Mouse (Mus musculus) CH12.LX (cell line): ENCODE results near the gene Agap1. TPM values are rescaled to one million over a fixed set of nuclear protein-coding genes. Genes with fewer than 3 reads are reported as not detected.

Source experiments
- DNase-seq: peaks from one replicate; pipeline ENCODE4 v3.0.0-alpha.2; 2013; ENCODE audit errors: extremely low read depth
- H3K27ac ChIP-seq: 2 replicates; pipeline ENCODE4 v1.5.1; 2012; ENCODE audit warnings: low read depth, mild to moderate bottlenecking, control low read depth, moderate library complexity; ENCODE audit not compliant: insufficient read depth
- H3K27me3 ChIP-seq: replicated peaks from 2 replicates; pipeline ENCODE3; 2012; ENCODE audit warnings: inconsistent platforms
- H3K36me3 ChIP-seq, 2 experiments: replicated peaks in 1 of 2; 2 replicates each; pipeline versions ENCODE3 to v1.6.1; 2012; ENCODE audit warnings: inconsistent platforms in 1 of 2, low read length in 1 of 2, mild to moderate bottlenecking in 1 of 2, mixed read lengths in 1 of 2, moderate library complexity in 1 of 2; ENCODE audit not compliant: control insufficient read depth in 1 of 2, insufficient read depth in 1 of 2
- H3K4me1 ChIP-seq, 2 experiments: 2 replicates each; pipeline ENCODE4 v1.6.1; 2012; ENCODE audit warnings: inconsistent platforms in 1 of 2, moderate library complexity in 1 of 2; ENCODE audit not compliant: insufficient read depth in 2 of 2, control insufficient read depth in 1 of 2
- H3K4me2 ChIP-seq: 2 replicates; pipeline ENCODE4 v1.6.1; 2012; ENCODE audit warnings: low read depth, mild to moderate bottlenecking, control low read depth; ENCODE audit not compliant: poor library complexity, insufficient read depth, severe bottlenecking
- H3K4me3 ChIP-seq, 3 experiments: fragments of 150-350 bp in 1 of 3; sonication (generic) in 1 of 3; replicated peaks in 1 of 3; 2 replicates each; pipeline versions ENCODE3 to v1.5.1; 2011 to 2012; ENCODE audit warnings: low read depth in 2 of 3, low read length in 2 of 3, mild to moderate bottlenecking in 2 of 3, moderate library complexity in 2 of 3, control low read depth in 1 of 3, improper control_type of control experiment in 1 of 3, inconsistent platforms in 1 of 3, mixed read lengths in 1 of 3; ENCODE audit not compliant: poor library complexity in 1 of 3
- H3K79me2 ChIP-seq: replicated peaks from 2 replicates; pipeline ENCODE4 v1.6.1; 2012; ENCODE audit warnings: mild to moderate bottlenecking, moderate library complexity; ENCODE audit not compliant: control insufficient read depth, poor library complexity, insufficient read depth, severe bottlenecking; ENCODE audit errors: extremely low read depth
- H3K9ac ChIP-seq: 2 replicates; pipeline ENCODE4 v1.6.1; 2012; ENCODE audit warnings: low read depth, mild to moderate bottlenecking, control low read depth, moderate library complexity; ENCODE audit not compliant: insufficient read depth
- H3K9me3 ChIP-seq: replicated peaks from 2 replicates; pipeline ENCODE3; 2012; ENCODE audit warnings: low read length, inconsistent platforms, mixed read lengths
- CHD1 ChIP-seq: IDR thresholded peaks from 2 replicates; pipeline ENCODE4 v1.6.1; 2012; ENCODE audit warnings: low read depth, low read length, improper control_type of control experiment, inconsistent platforms
- CTCF ChIP-seq, 2 experiments: IDR thresholded peaks in 1 of 2; conservative IDR thresholded peaks in 1 of 2; 2 replicates each; pipeline ENCODE4 v1.5.1; 2011 to 2012; ENCODE audit warnings: low read depth in 2 of 2, low read length in 2 of 2, improper control_type of control experiment in 1 of 2, inconsistent platforms in 1 of 2, mild to moderate bottlenecking in 1 of 2, moderate library complexity in 1 of 2
- EP300 ChIP-seq: IDR thresholded peaks from 2 replicates; pipeline ENCODE4 v1.6.1; 2011; ENCODE audit warnings: low read length, improper control_type of control experiment
- GABPA ChIP-seq: IDR thresholded peaks from 2 replicates; pipeline ENCODE4 v1.6.1; 2012; ENCODE audit warnings: low read depth, low read length, improper control_type of control experiment, inconsistent platforms; ENCODE audit not compliant: insufficient replicate concordance
- HCFC1 ChIP-seq: IDR thresholded peaks from 2 replicates; pipeline ENCODE4 v1.6.1; 2012; ENCODE audit warnings: low read depth, mild to moderate bottlenecking, inconsistent platforms, low read length, improper control_type of control experiment
- JUN ChIP-seq: IDR thresholded peaks from 2 replicates; pipeline ENCODE4 v1.6.1; 2011; ENCODE audit warnings: low read depth, mild to moderate bottlenecking, low read length, improper control_type of control experiment, moderate library complexity; ENCODE audit not compliant: insufficient read depth
- JUND ChIP-seq: conservative IDR thresholded peaks from 2 replicates; pipeline ENCODE4 v1.6.1; 2011; ENCODE audit warnings: low read depth, low read length, improper control_type of control experiment
- KAT2A ChIP-seq: IDR thresholded peaks from 2 replicates; pipeline ENCODE4 v1.6.1; 2012; ENCODE audit warnings: low read length, improper control_type of control experiment, inconsistent platforms; ENCODE audit not compliant: insufficient replicate concordance
- MAX ChIP-seq: IDR thresholded peaks from 2 replicates; pipeline ENCODE4 v1.6.1; 2011; ENCODE audit warnings: low read length, improper control_type of control experiment
- MEF2A ChIP-seq: IDR thresholded peaks from 2 replicates; pipeline ENCODE4 v1.6.1; 2014; ENCODE audit warnings: low read depth, mild to moderate bottlenecking, inconsistent platforms, low read length, improper control_type of control experiment, borderline replicate concordance
- MXI1 ChIP-seq: IDR thresholded peaks from 2 replicates; pipeline ENCODE4 v1.6.1; 2011; ENCODE audit warnings: mild to moderate bottlenecking, low read depth, low read length, improper control_type of control experiment
- MYC ChIP-seq: IDR thresholded peaks from 2 replicates; pipeline ENCODE4 v1.6.1; 2011; ENCODE audit warnings: low read depth, mild to moderate bottlenecking, improper control_type of control experiment, low read length
- PAX5 ChIP-seq: IDR thresholded peaks from 2 replicates; pipeline ENCODE4 v1.6.1; 2012; ENCODE audit warnings: low read length, inconsistent platforms, mixed read lengths
- POLR2AphosphoS2 ChIP-seq: IDR thresholded peaks from 2 replicates; pipeline ENCODE4 v1.6.1; 2011; ENCODE audit warnings: low read depth, low read length, improper control_type of control experiment
- RAD21 ChIP-seq: IDR thresholded peaks from 2 replicates; pipeline ENCODE4 v1.6.1; 2011; ENCODE audit warnings: low read depth, mild to moderate bottlenecking, low read length, improper control_type of control experiment, moderate library complexity
- RCOR1 ChIP-seq: conservative IDR thresholded peaks from 2 replicates; pipeline ENCODE4 v1.6.1; 2012; ENCODE audit warnings: low read depth, mild to moderate bottlenecking, inconsistent platforms, low read length, improper control_type of control experiment
- SIN3A ChIP-seq: IDR thresholded peaks from 2 replicates; pipeline ENCODE4 v1.6.1; 2012; ENCODE audit warnings: low read length, improper control_type of control experiment, inconsistent platforms
- SMC3 ChIP-seq: IDR thresholded peaks from 2 replicates; pipeline ENCODE4 v1.6.1; 2011; ENCODE audit warnings: low read depth, low read length, improper control_type of control experiment
- TCF12 ChIP-seq: IDR thresholded peaks from 2 replicates; pipeline ENCODE4 v1.6.1; 2014; ENCODE audit warnings: low read depth, mild to moderate bottlenecking, inconsistent platforms, low read length, improper control_type of control experiment
- UBTF ChIP-seq: IDR thresholded peaks from 2 replicates; pipeline ENCODE4 v1.6.1; 2012; ENCODE audit warnings: low read depth, mild to moderate bottlenecking, inconsistent platforms, low read length, improper control_type of control experiment, moderate library complexity
- USF1 ChIP-seq: IDR thresholded peaks from 2 replicates; pipeline ENCODE4 v1.6.1; 2014; ENCODE audit warnings: low read depth, mild to moderate bottlenecking, inconsistent platforms, low read length, improper control_type of control experiment
- USF2 ChIP-seq: conservative IDR thresholded peaks from 2 replicates; pipeline ENCODE4 v1.6.1; 2011; ENCODE audit warnings: low read depth, low read length, improper control_type of control experiment
- ZC3H11A ChIP-seq: IDR thresholded peaks from 2 replicates; pipeline ENCODE4 v1.6.1; 2012; ENCODE audit warnings: low read depth, mild to moderate bottlenecking, inconsistent platforms, low read length, improper control_type of control experiment
- ZMIZ1 ChIP-seq: IDR thresholded peaks from 2 replicates; pipeline ENCODE4 v1.6.1; 2012; ENCODE audit warnings: low read depth, mild to moderate bottlenecking, inconsistent platforms, low read length, improper control_type of control experiment
- ZNF384 ChIP-seq: IDR thresholded peaks from 2 replicates; pipeline ENCODE4 v1.6.1; 2012; ENCODE audit warnings: low read depth, low read length, improper control_type of control experiment, inconsistent platforms
- dilution Hi-C: fragments of 300-500 bp; cut with MboI; formaldehyde crosslinking; loops from 2 replicates; pipeline ENCODE4 v1.14.3; 2020; ENCODE audit warnings: low sequenced_read_pairs; ENCODE audit not compliant: extremely low pct_unique_long_range_greater_than_20kb, extremely low pct_ligation_motif_present
- in situ Hi-C: fragments of 300-500 bp; cut with MboI; formaldehyde crosslinking; loops from 3 replicates; pipeline ENCODE4 v1.14.3; 2019; ENCODE audit warnings: low sequenced_read_pairs, low pct_ligation_motif_present, low pct_unique_long_range_greater_than_20kb, mixed read lengths
- polyA plus RNA-seq: library from polyadenylated mRNA; unstranded; fragments of >175 nt; gene quantifications from 2 replicates; pipeline ENCODE4 v1.2.1, GENCODE M21; 2012; ENCODE audit warnings: low read depth; ENCODE audit not compliant: insufficient read length
- total RNA-seq, 2 experiments: library from RNA; depleted of rRNA; stranded (reverse); fragments of 300-350 nt in 1 of 2; fragments of >200 nt in 1 of 2; gene quantifications; 2 replicates each; pipeline ENCODE4 v1.2.3; 2012 to 2014

Agap1 gene
- total and polyA plus RNA-seq, 3 experiments = not detected

GRCm38 (mm10) chr1:89414563-89414962 is 40.0 kb upstream of the Agap1 start:
- Histone ChIP-seq H3K9ac (no peak overlapping the region), H3K4me1 (no peaks in the 10 kb centered on the region), H3K4me3 (no peak overlapping the region), H3K79me2 (no peaks in the 10 kb centered on the region), H3K4me2 (no peak overlapping the region), H3K36me3 (no peaks in the 10 kb centered on the region), H3K27me3 (no peaks in the 10 kb centered on the region), H3K9me3 (peaks cover 81% of the 10 kb centered on the region), H3K27ac (no peak overlapping the region)
- DNase-seq = no peak
- in situ Hi-C loops = no loop called here
- dilution Hi-C loops = no loop called here
- TF ChIP-seq ZNF384 (no peak), EP300 (no peak), JUND (no peak), GABPA (no peak), POLR2AphosphoS2 (no peak), RCOR1 (no peak), MXI1 (no peak), CHD1 (no peak), HCFC1 (no peak), MAX (no peak), RAD21 (no peak), ZC3H11A (no peak), JUN (no peak), MEF2A (no peak), CTCF (conservative IDR thresholded peaks at IDR 0.05 in 1 of 2, IDR thresholded peaks at IDR 0.05 in 1 of 2; ENCODE audit: low read depth in 2 of 2, low read length in 2 of 2) (no peak), MYC (no peak)

- H3K27ac ChIP-seq = no peak overlapping the region
Measured at GRCm38 (mm10) chr1:89416929-89417328, 37.7 kb upstream of the Agap1 start.

More at GRCm38 (mm10) chr1:89416929-89417328, 37.7 kb upstream of the Agap1 start:
- Histone ChIP-seq H3K4me1 (no peaks in the 10 kb centered on the region), H3K9ac (no peak overlapping the region), H3K9me3 (peaks cover 84% of the 10 kb centered on the region), H3K27me3 (no peaks in the 10 kb centered on the region), H3K36me3 (no peaks in the 10 kb centered on the region), H3K4me2 (no peak overlapping the region), H3K4me3 (no peak overlapping the region), H3K79me2 (no peaks in the 10 kb centered on the region)
- no peak for DNase-seq
- TF ChIP-seq SIN3A (no peak), TCF12 (no peak), JUN (no peak), SMC3 (no peak), USF2 (no peak), CTCF (conservative IDR thresholded peaks at IDR 0.05 in 1 of 2, IDR thresholded peaks at IDR 0.05 in 1 of 2; ENCODE audit: low read depth in 2 of 2, low read length in 2 of 2) (no peak), KAT2A (no peak), ZMIZ1 (no peak), CHD1 (no peak), ZNF384 (no peak), MEF2A (no peak), MAX (no peak), PAX5 (no peak), RAD21 (no peak), UBTF (no peak), MYC (no peak), EP300 (no peak), USF1 (no peak), MXI1 (no peak)
- dilution Hi-C loops (no loop called here), in situ Hi-C loops (no loop called here)
